Mouse (Mus musculus): ENCODE results near the gene Fam183b. TPM values are rescaled to one million over a fixed set of nuclear protein-coding genes. Genes with fewer than 3 reads are reported as not detected.
"Not testable (repeated sequence)": the region's sequence is repeated elsewhere in the genome, so short reads cannot be mapped to it uniquely, and the experiment has no call there.

Fam183b gene
- polyA plus RNA-seq, 1 experiment from 2014 or later = 10.4 TPM

- Histone ChIP-seq H3K4me2 (replicated peaks) (no peak overlapping the region), H3K27ac (no peak overlapping the region), H3K36me3 (no peaks in the 10 kb centered on the region), H3K4me3 (no peak overlapping the region), H3K4me1 (peaks cover 11% of the 10 kb centered on the region), H3K9ac (no peak overlapping the region), H3K9me3 (replicated peaks) (no peaks in the 10 kb centered on the region), H3K27me3 (no peaks in the 10 kb centered on the region)
- no peak for ATAC-seq (ENCODE audit: low FRiP score)
- WGBS = 78% methylated on average over 5 of the region's 5 CpGs
Observed at GRCm38 (mm10) chr11:58799747-58800146, 2.0 kb downstream of the Fam183b start.

- peaks cover 5% of the 10 kb centered on the region for H3K4me1 ChIP-seq
- WGBS = 79% methylated on average over 7 of the region's 7 CpGs
- H3K9ac ChIP-seq = no peak overlapping the region
- no peak overlapping the region for H3K4me3 ChIP-seq
- H3K36me3 ChIP-seq = no peaks in the 10 kb centered on the region
- H3K9me3 ChIP-seq (replicated peaks) = no peaks in the 10 kb centered on the region
- H3K4me2 ChIP-seq (replicated peaks) = no peak overlapping the region
- no peaks in the 10 kb centered on the region for H3K27me3 ChIP-seq
- no peak overlapping the region for H3K27ac ChIP-seq
- ATAC-seq (ENCODE audit: low FRiP score) = no peak
Observed at GRCm38 (mm10) chr11:58796850-58797249, 4.9 kb downstream of the Fam183b start.

- H3K9ac ChIP-seq = no peak overlapping the region
- WGBS = 95% methylated on average over 2 of the region's 2 CpGs
- H3K27ac ChIP-seq = no peak overlapping the region
- H3K4me1 ChIP-seq = no peaks in the 10 kb centered on the region
- H3K9me3 ChIP-seq (replicated peaks) = no peaks in the 10 kb centered on the region
- no peaks in the 10 kb centered on the region for H3K27me3 ChIP-seq
- H3K4me3 ChIP-seq = no peak overlapping the region
- ATAC-seq (ENCODE audit: low FRiP score) = no peak
- no peak overlapping the region for H3K4me2 ChIP-seq (replicated peaks)
- no peaks in the 10 kb centered on the region for H3K36me3 ChIP-seq
Observed at GRCm38 (mm10) chr11:58795856-58796255, 5.9 kb downstream of the Fam183b start.

GRCm38 (mm10) chr11:58790646-58791045 lies 11.1 kb downstream of the Fam183b start:
- no peak for ATAC-seq (ENCODE audit: low FRiP score)
- no peak overlapping the region for H3K27ac ChIP-seq
- H3K9ac ChIP-seq = no peak overlapping the region
- H3K4me2 ChIP-seq (replicated peaks) = no peak overlapping the region
- no peaks in the 10 kb centered on the region for H3K27me3 ChIP-seq
- WGBS = 83% methylated on average over 6 of the region's 6 CpGs
- no peaks in the 10 kb centered on the region for H3K9me3 ChIP-seq (replicated peaks)
- H3K4me3 ChIP-seq = no peak overlapping the region
- peaks cover 5% of the 10 kb centered on the region; the same call in 1 of the 2 replicates for H3K4me1 ChIP-seq
- no peaks in the 10 kb centered on the region for H3K36me3 ChIP-seq

GRCm38 (mm10) chr11:58790053-58790452 lies 11.7 kb downstream of the Fam183b start:
- H3K4me1 ChIP-seq = peaks cover 5% of the 10 kb centered on the region; the same call in 1 of the 2 replicates
- no peak overlapping the region for H3K27ac ChIP-seq
- no peaks in the 10 kb centered on the region for H3K9me3 ChIP-seq (replicated peaks)
- WGBS = 59% methylated on average over 2 of the region's 2 CpGs
- no peak overlapping the region for H3K4me3 ChIP-seq
- H3K36me3 ChIP-seq = no peaks in the 10 kb centered on the region
- no peak overlapping the region for H3K4me2 ChIP-seq (replicated peaks)
- H3K27me3 ChIP-seq = no peaks in the 10 kb centered on the region
- no peak for ATAC-seq (ENCODE audit: low FRiP score)
- no peak overlapping the region for H3K9ac ChIP-seq

GRCm38 (mm10) chr11:58789532-58789931 lies 12.2 kb downstream of the Fam183b start:
- Histone ChIP-seq H3K9me3 (replicated peaks) (no peaks in the 10 kb centered on the region), H3K9ac (0 out of 2 replicates have a peak overlapping the region, but pooled peaks have one; percentile 19)
- 32% methylated on average over 3 of the region's 3 CpGs for WGBS

GRCm38 (mm10) chr11:58788346-58788745 lies 13.4 kb downstream of the Fam183b start:
- Histone ChIP-seq H3K4me3 (no peak overlapping the region), H3K4me2 (replicated peaks) (no peak overlapping the region), H3K36me3 (no peaks in the 10 kb centered on the region), H3K27me3 (no peaks in the 10 kb centered on the region), H3K9me3 (replicated peaks) (no peaks in the 10 kb centered on the region), H3K4me1 (peaks cover 5% of the 10 kb centered on the region; the same call in 1 of the 2 replicates), H3K9ac (no peak overlapping the region), H3K27ac (no peak overlapping the region)
- no peak for ATAC-seq (ENCODE audit: low FRiP score)
- WGBS = 75% methylated on average over 8 of the region's 8 CpGs

More at GRCm38 (mm10) chr11:58789532-58789931, 12.2 kb downstream of the Fam183b start:
- H3K4me3 ChIP-seq = no peak overlapping the region
- no peak overlapping the region for H3K4me2 ChIP-seq (replicated peaks)
- no peak overlapping the region for H3K27ac ChIP-seq
- no peak for ATAC-seq (ENCODE audit: low FRiP score)
- no peaks in the 10 kb centered on the region for H3K27me3 ChIP-seq
- H3K4me1 ChIP-seq = peaks cover 5% of the 10 kb centered on the region; the same call in 1 of the 2 replicates
- no peaks in the 10 kb centered on the region for H3K36me3 ChIP-seq

- Histone ChIP-seq H3K4me1 (peaks cover 5% of the 10 kb centered on the region; the same call in 1 of the 2 replicates), H3K4me2 (replicated peaks) (no peak overlapping the region), H3K9me3 (replicated peaks) (no peaks in the 10 kb centered on the region), H3K9ac (no peak overlapping the region), H3K27me3 (no peaks in the 10 kb centered on the region), H3K27ac (no peak overlapping the region), H3K4me3 (no peak overlapping the region), H3K36me3 (no peaks in the 10 kb centered on the region)
- 91% methylated on average over 10 of the region's 10 CpGs for WGBS
- no peak for ATAC-seq (ENCODE audit: low FRiP score)
Observed at GRCm38 (mm10) chr11:58787651-58788050, 14.1 kb downstream of the Fam183b start.

GRCm38 (mm10) chr11:58784182-58784581 lies 17.6 kb downstream of the Fam183b start:
- Histone ChIP-seq H3K9ac (no peak overlapping the region), H3K27me3 (no peaks in the 10 kb centered on the region), H3K4me3 (no peak overlapping the region), H3K27ac (no peak overlapping the region), H3K36me3 (no peaks in the 10 kb centered on the region), H3K4me1 (peaks cover under 1% of the 10 kb centered on the region; the same call in 1 of the 2 replicates), H3K9me3 (replicated peaks) (no peaks in the 10 kb centered on the region), H3K4me2 (replicated peaks) (no peak overlapping the region)
- 81% methylated on average over 2 of the region's 2 CpGs for WGBS
- no peak for ATAC-seq (ENCODE audit: low FRiP score)

GRCm38 (mm10) chr11:58782480-58783089 lies 19.2 kb downstream of the Fam183b start, which contains the start of gene Olfr314:
Gene Olfr314 (plus strand): TSS chr11:58782952.
- no peaks in the 10 kb centered on the region for H3K4me1 ChIP-seq
- no peak within 1 kb of the TSS for H3K4me2 ChIP-seq (replicated peaks)
- ATAC-seq (ENCODE audit: low FRiP score) = no peak
- 81% methylated on average over 6 of the region's 6 CpGs for WGBS
- H3K36me3 ChIP-seq = no peaks in the 10 kb centered on the region
- H3K27ac ChIP-seq = no peak within 1 kb of the TSS
- H3K27me3 ChIP-seq = no peaks in the 10 kb centered on the region
- no peak within 1 kb of the TSS for H3K9ac ChIP-seq
- H3K4me3 ChIP-seq = no peak within 1 kb of the TSS
- H3K9me3 ChIP-seq (replicated peaks) = no peaks in the 10 kb centered on the region

GRCm38 (mm10) chr11:58772888-58773287 lies 28.9 kb downstream of the Fam183b start, which contains the start of gene Olfr315:
Gene Olfr315 (plus strand): TSS chr11:58773188.
- no peaks in the 10 kb centered on the region for H3K4me1 ChIP-seq
- H3K9ac ChIP-seq = no peak within 1 kb of the TSS
- 0 out of 2 replicates have a peak, but pooled peaks cover 2% of the 10 kb centered on the region for H3K27me3 ChIP-seq
- H3K4me2 ChIP-seq (replicated peaks) = no peak within 1 kb of the TSS
- ATAC-seq (ENCODE audit: low FRiP score) = no peak
- H3K9me3 ChIP-seq (replicated peaks) = no peaks in the 10 kb centered on the region
- no peak within 1 kb of the TSS for H3K4me3 ChIP-seq
- H3K27ac ChIP-seq = no peak within 1 kb of the TSS
- no peaks in the 10 kb centered on the region for H3K36me3 ChIP-seq

- Histone ChIP-seq H3K27me3 (no peaks in the 10 kb centered on the region), H3K27ac (no peak within 1 kb of the TSS), H3K9me3 (replicated peaks) (no peaks in the 10 kb centered on the region), H3K4me3 (no peak within 1 kb of the TSS), H3K36me3 (no peaks in the 10 kb centered on the region), H3K4me2 (replicated peaks) (no peak within 1 kb of the TSS), H3K4me1 (no peaks in the 10 kb centered on the region), H3K9ac (no peak within 1 kb of the TSS)
- 88% methylated on average over 2 of the region's 2 CpGs for WGBS
- ATAC-seq (ENCODE audit: low FRiP score) = no peak
Observed at GRCm38 (mm10) chr11:58752434-58752833, 49.3 kb downstream of the Fam183b start, which contains the start of gene Olfr316. Gene Olfr316 (plus strand): TSS chr11:58752734.

- H3K36me3 ChIP-seq; H3K4me3 ChIP-seq; H3K27me3 ChIP-seq; H3K27ac ChIP-seq; H3K9ac ChIP-seq; H3K9me3 ChIP-seq (replicated peaks); H3K4me1 ChIP-seq; ATAC-seq (ENCODE audit: low FRiP score); H3K4me2 ChIP-seq (replicated peaks): not testable (repeated sequence)
- WGBS = 83% methylated on average over 18 of the region's 18 CpGs
Observed at GRCm38 (mm10) chr11:58751096-58751495, 50.7 kb downstream of the Fam183b start.

Data from hindbrain, embryonic 12.5 days (tissue).